Mouse (Mus musculus) inflammation-experienced regulatory T-cells, adult 16 weeks (primary cell): ENCODE data around the gene Hnrnpl. TPM values are rescaled to one million over a fixed set of nuclear protein-coding genes. Genes with fewer than 3 reads are reported as not detected.

Source experiments
- polyA plus RNA-seq: library from polyadenylated mRNA; unstranded; fragments of 100-300 nt; shearing (Covaris generic); gene quantifications from one replicate; pipeline ENCODE4 v1.2.1, GENCODE M21; 2017

Hnrnpl gene
- polyA plus RNA-seq: 124 TPM

GRCm38 (mm10) chr7:28808221-28808941 lies at the start of gene Hnrnpl:
Hnrnpl (plus strand) TSS chr7:28808541.

GRCm38 (mm10) chr7:28766173-28766879 lies 42.0 kb upstream of the Hnrnpl start, which contains the start of gene Sirt2:
Sirt2 (plus strand) TSS chr7:28766735.

GRCm38 (mm10) chr7:28767462-28767965 lies 40.8 kb upstream of the Hnrnpl start, which contains the start of gene Nfkbib:
Nfkbib (minus strand) TSS chr7:28767512.

GRCm38 (mm10) chr7:28788307-28789195 lies 19.8 kb upstream of the Hnrnpl start, which contains the start of gene Rinl:
Rinl (plus strand) TSS chr7:28788969.

GRCm38 (mm10) chr7:28824941-28825685 lies 16.8 kb downstream of the Hnrnpl start, which contains the start of gene Ech1:
Ech1 (plus strand) TSS chr7:28825217.

GRCm38 (mm10) chr7:28833723-28834347 lies 25.5 kb downstream of the Hnrnpl start, which contains the start of gene Lgals4:
Lgals4 (plus strand) TSS chr7:28833854.

GRCm38 (mm10) chr7:28863540-28863939 lies 55.2 kb downstream of the Hnrnpl start, which contains the start of gene Lgals7:
Lgals7 (plus strand) TSS chr7:28863853.

Other genes with a start within 250 kb of the Hnrnpl start
- gene Samd4b, start 210.4 kb upstream of the Hnrnpl start, polyA plus RNA-seq: 5.2 TPM
- gene Pak4, start 210.4 kb upstream of the Hnrnpl start, polyA plus RNA-seq: 7.0 TPM
- not detected for gene Acp7, start 177.2 kb upstream of the Hnrnpl start, polyA plus RNA-seq
- gene Fbxo27, start 115.7 kb upstream of the Hnrnpl start, polyA plus RNA-seq: 4.3 TPM
- gene Fbxo17, start 91.7 kb upstream of the Hnrnpl start, polyA plus RNA-seq: 10.2 TPM
- gene Mrps12, start 66.7 kb upstream of the Hnrnpl start, polyA plus RNA-seq: 95.3 TPM
- 17.6 TPM for gene Sars2, start 66.5 kb upstream of the Hnrnpl start, polyA plus RNA-seq
- not detected for gene Ccer2, start 52.4 kb upstream of the Hnrnpl start, polyA plus RNA-seq
- 99.7 TPM for gene Sirt2, start 41.8 kb upstream of the Hnrnpl start, polyA plus RNA-seq
- 119 TPM for gene Nfkbib, start 41.0 kb upstream of the Hnrnpl start, polyA plus RNA-seq
- 297 TPM for gene Rinl, start 19.6 kb upstream of the Hnrnpl start, polyA plus RNA-seq
- 233 TPM for gene Ech1, start 16.7 kb downstream of the Hnrnpl start, polyA plus RNA-seq
- gene Lgals4, start 25.3 kb downstream of the Hnrnpl start, polyA plus RNA-seq: 26.2 TPM
- 0.40 TPM for gene Lgals7, start 55.3 kb downstream of the Hnrnpl start, polyA plus RNA-seq
- gene Capn12, start 72.9 kb downstream of the Hnrnpl start, polyA plus RNA-seq: not detected
- 380 TPM for gene Actn4, start 153.8 kb downstream of the Hnrnpl start, polyA plus RNA-seq
- 338 TPM for gene Eif3k, start 173.3 kb downstream of the Hnrnpl start, polyA plus RNA-seq
- gene Map4k1, start 173.5 kb downstream of the Hnrnpl start, polyA plus RNA-seq: 163 TPM